Mouse (Mus musculus) bone marrow macrophage, adult 2 months (primary cell): ENCODE results near the gene Olfml3. TPM values are rescaled to one million over a fixed set of nuclear protein-coding genes. Genes with fewer than 3 reads are reported as not detected.
A peak's percentile ranks its signal among the peaks of the same experiment; 100 is the strongest.

ENCODE experiments used
- H3K27ac ChIP-seq: 2 replicates; pipeline ENCODE4 v1.5.1; 2012; ENCODE audit warnings: low read depth, low read length; ENCODE audit not compliant: insufficient read depth
- H3K4me1 ChIP-seq: 2 replicates; pipeline ENCODE4 v1.6.1; 2012; ENCODE audit warnings: low read length; ENCODE audit not compliant: control insufficient read depth, insufficient read depth
- H3K4me3 ChIP-seq: 2 replicates; pipeline ENCODE4 v1.5.1; 2012; ENCODE audit warnings: mild to moderate bottlenecking, low read length, moderate library complexity; ENCODE audit not compliant: insufficient read depth
- CTCF ChIP-seq: IDR thresholded peaks from 2 replicates; pipeline ENCODE4 v1.5.1; 2012; ENCODE audit warnings: low read depth, mild to moderate bottlenecking, low read length, moderate library complexity
- POLR2A ChIP-seq: IDR thresholded peaks from 2 replicates; pipeline ENCODE4 v1.6.1; 2012; ENCODE audit warnings: mild to moderate bottlenecking, low read depth, low read length, borderline replicate concordance
- polyA plus RNA-seq: library from polyadenylated mRNA; stranded (reverse); fragments of >200 nt; gene quantifications from 2 replicates; pipeline ENCODE4 v1.2.4, GENCODE M21; 2012; ENCODE audit not compliant: missing spikeins, insufficient read depth, insufficient read length

Gene Olfml3
- polyA plus RNA-seq, result 7.6 and 8.3 TPM in 2 replicates

GRCm38 (mm10) chr3:103737778-103738571, at the start of gene Olfml3:
Gene Olfml3 (minus strand): TSS chr3:103738001.
- Histone ChIP-seq H3K4me3 (no peak within 1 kb of the TSS), H3K4me1 (peaks cover 21% of the 10 kb centered on the region), H3K27ac (no peak within 1 kb of the TSS)
- TF ChIP-seq POLR2A (no peak), CTCF (peak; percentile 91)

- H3K4me1 ChIP-seq, result peaks cover 56% of the 10 kb centered on the region
- no peak overlapping the region for H3K27ac ChIP-seq
- no peak overlapping the region for H3K4me3 ChIP-seq
- no peak for TF ChIP-seq CTCF
- no peak for TF ChIP-seq POLR2A
These were observed 49.4 kb upstream of the Olfml3 start for GRCm38 (mm10) chr3:103787225-103787624.

- TF ChIP-seq POLR2A (no peak), CTCF (no peak)
- Histone ChIP-seq H3K4me1 (peaks cover 69% of the 10 kb centered on the region), H3K27ac (no peak overlapping the region), H3K4me3 (no peak overlapping the region)
These were observed 45.2 kb upstream of the Olfml3 start for GRCm38 (mm10) chr3:103782844-103783609.

GRCm38 (mm10) chr3:103780777-103781176, 43.0 kb upstream of the Olfml3 start:
- TF ChIP-seq POLR2A (no peak), CTCF (no peak)
- Histone ChIP-seq H3K27ac (no peak overlapping the region), H3K4me1 (peaks cover 57% of the 10 kb centered on the region), H3K4me3 (no peak overlapping the region)

GRCm38 (mm10) chr3:103780271-103780670, 42.5 kb upstream of the Olfml3 start:
- H3K4me1 ChIP-seq, result peaks cover 58% of the 10 kb centered on the region
- no peak overlapping the region for H3K4me3 ChIP-seq
- TF ChIP-seq CTCF (no peak), POLR2A (no peak)
- H3K27ac ChIP-seq, result no peak overlapping the region

GRCm38 (mm10) chr3:103779183-103779582, 41.4 kb upstream of the Olfml3 start:
- H3K27ac ChIP-seq, result 0 out of 2 replicates have a peak overlapping the region, but pooled peaks have one; percentile 4
- H3K4me1 ChIP-seq, result peaks cover 52% of the 10 kb centered on the region
- no peak overlapping the region for H3K4me3 ChIP-seq
- TF ChIP-seq POLR2A (no peak), CTCF (no peak)

GRCm38 (mm10) chr3:103778660-103779059, 40.9 kb upstream of the Olfml3 start:
- Histone ChIP-seq H3K27ac (peak overlapping the region; percentile 22; the same call in 1 of the 2 replicates), H3K4me1 (peaks cover 50% of the 10 kb centered on the region), H3K4me3 (no peak overlapping the region; the same call in 1 of the 2 replicates)
- TF ChIP-seq POLR2A (no peak), CTCF (no peak)

- H3K27ac ChIP-seq, result no peak overlapping the region
- no peak overlapping the region for H3K4me3 ChIP-seq
- TF ChIP-seq POLR2A, result no peak
- TF ChIP-seq CTCF, result no peak
- peaks cover 50% of the 10 kb centered on the region for H3K4me1 ChIP-seq
These were observed 40.1 kb upstream of the Olfml3 start for GRCm38 (mm10) chr3:103777940-103778339.

- no peak overlapping the region for H3K4me3 ChIP-seq
- TF ChIP-seq POLR2A (no peak), CTCF (no peak)
- H3K27ac ChIP-seq, result no peak overlapping the region
- H3K4me1 ChIP-seq, result peaks cover 36% of the 10 kb centered on the region
These were observed 36.2 kb upstream of the Olfml3 start for GRCm38 (mm10) chr3:103774009-103774408.

- Histone ChIP-seq H3K4me1 (peaks cover 32% of the 10 kb centered on the region), H3K27ac (peak overlapping the region; percentile 14), H3K4me3 (no peak overlapping the region)
- TF ChIP-seq POLR2A, result no peak
- TF ChIP-seq CTCF, result no peak
These were observed 35.7 kb upstream of the Olfml3 start for GRCm38 (mm10) chr3:103773508-103773907.
